Mouse (Mus musculus): ENCODE data around the gene Cdyl.

Cdyl gene

GRCm38 (mm10) chr13:35659406-35659985 lies at the start of gene Cdyl:
Gene Cdyl, plus strand, starts transcription at chr13:35659833.
- no peak for DNase-seq

DNA sequence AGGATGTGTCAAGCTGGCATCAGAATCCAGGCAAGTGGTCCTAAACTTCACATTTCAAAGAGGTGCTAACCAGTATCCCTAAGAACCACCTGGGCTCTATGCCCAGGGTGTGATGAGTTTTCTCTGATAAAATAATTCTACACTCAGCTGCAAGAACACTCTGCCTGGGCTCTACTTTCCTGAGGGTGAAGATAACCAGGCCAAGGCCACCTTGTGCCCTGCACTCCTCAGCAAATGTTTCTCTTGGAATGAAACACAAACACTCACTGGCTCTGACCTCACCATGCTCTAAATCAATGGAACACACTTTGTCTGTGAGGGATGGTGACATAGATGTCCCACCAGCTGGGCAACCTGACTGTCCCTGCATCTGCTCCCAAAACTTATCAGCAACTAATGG lies 48.9 kb upstream of the Cdyl start:
- no peak for DNase-seq

DNA sequence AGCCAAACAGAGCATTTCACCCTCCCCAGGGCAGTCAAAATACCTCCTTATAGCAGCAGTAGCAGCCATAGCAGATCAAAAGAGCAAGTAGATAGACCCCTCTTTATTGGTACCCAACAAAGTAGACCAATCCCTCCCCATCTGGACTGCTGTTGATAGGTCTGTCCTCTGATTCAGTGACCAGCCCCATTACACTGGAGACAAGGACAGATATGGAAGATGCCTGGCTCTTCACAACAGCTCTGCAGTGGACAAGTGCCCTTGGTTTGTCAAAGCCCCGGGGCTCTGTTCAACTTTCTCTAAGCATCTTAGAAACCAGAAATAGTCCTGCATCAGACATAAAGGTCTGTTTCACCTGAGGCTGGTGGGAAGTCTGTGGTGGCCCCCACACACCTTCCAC lies 47.1 kb upstream of the Cdyl start:
- no peak for DNase-seq

DNA sequence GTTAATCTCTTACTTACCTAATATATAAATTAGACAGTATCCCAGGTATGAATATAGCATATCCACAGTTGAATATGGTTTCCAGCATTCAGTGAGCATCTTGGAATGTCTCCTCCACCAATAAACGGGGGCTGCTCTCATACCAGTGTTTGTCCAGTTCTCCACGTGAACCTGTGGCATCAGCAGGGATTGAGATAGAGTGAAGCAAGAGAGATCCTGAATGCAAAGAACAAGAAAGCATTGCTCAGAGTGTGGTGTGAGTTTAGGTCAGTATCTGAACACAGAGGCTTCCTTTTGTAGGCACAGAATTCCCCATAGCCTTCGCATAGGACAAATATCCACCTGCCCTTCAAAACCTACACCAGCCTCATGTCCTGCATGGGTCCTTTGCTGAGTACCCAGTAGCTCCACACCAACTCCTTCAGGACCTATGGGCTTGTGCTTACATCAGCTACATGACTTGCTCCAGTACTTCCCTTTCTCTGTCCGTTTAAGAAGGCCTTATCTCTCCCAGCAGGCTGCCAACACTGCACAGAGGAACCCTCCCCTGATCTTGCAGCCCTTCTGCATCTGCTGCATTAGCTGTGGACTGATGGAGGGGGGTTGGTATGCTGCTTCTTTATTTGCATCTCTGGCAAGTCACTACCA lies 44.7 kb upstream of the Cdyl start:
- DNase-seq, result no peak

- DNase-seq, result no peak
Observed at GRCm38 (mm10) chr13:35616524-35617099, 43.0 kb upstream of the Cdyl start.

DNA sequence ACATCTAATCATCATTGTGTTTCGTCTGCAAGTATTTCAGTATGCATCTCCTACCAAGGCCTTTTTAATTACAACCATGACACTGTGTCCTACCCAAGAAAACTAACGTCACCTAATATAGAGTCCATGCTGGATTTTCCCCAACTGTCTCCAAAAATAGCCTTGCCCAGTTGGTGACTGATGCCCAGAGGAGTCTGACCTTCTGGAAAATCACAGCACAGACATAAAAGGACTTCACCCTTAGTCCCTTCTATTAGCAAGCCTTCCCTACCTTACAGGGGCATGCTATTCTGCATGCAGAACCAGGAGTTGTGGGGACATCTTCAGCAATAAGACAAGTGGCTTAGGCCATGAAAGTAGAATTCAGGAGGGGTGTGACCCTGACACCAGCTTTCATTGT lies 40.3 kb upstream of the Cdyl start:
- no peak for DNase-seq

- DNase-seq, result no peak
Observed at GRCm38 (mm10) chr13:35620756-35621155, 38.9 kb upstream of the Cdyl start.

DNA sequence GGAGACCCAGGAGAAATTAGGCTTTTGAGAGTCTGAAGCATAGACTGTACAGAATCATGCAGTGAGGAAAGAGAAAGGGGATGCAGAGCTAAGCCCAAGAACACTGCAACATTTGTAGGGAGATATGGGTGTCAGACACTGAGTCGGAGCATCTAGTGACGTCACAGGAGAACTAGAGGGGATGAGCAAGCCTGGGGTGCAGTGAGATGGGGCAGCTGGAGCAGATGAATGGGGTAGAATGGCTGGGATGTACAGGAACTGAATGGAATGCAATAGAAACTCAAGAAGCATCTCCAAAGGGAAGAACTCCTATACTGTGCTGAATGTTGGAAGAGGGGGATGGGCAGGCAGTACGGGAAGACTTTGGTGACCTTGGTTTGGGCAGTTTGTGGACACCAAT lies 34.8 kb upstream of the Cdyl start:
- DNase-seq, result no peak

GRCm38 (mm10) chr13:35625556-35625955 lies 34.1 kb upstream of the Cdyl start:
- no peak for DNase-seq

GRCm38 (mm10) chr13:35627319-35627718 lies 32.3 kb upstream of the Cdyl start:
- DNase-seq, result no peak

- no peak for DNase-seq
Observed at GRCm38 (mm10) chr13:35647132-35647823, 12.4 kb upstream of the Cdyl start.

DNA sequence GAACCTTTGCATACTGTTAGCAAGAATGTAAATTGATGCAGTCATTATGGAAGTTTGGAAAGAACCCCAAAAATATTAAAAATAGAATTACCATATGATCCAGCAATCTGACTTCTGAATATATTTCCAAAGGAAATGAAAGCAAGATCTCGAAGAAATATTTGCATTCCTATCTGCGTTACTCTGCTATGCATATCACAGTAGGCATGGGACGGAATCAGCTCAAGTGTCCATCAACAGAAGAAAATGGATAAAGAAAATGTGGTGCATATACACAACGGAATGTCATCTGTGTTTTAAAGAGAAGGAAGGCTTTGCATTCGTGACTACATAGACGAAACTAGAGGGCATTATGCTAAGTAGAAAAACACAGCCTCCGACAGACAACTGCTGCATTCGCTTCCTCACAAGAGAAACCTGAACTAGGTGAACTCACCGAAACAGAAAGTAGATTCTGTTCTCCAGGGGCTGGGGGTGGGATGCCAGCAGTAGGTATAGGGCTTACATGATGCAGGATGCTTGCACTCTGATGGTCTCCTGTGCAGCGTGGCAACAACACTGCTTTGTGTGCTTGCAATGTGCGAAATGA lies 9.3 kb upstream of the Cdyl start:
- no peak for DNase-seq

GRCm38 (mm10) chr13:35652851-35653250 lies 6.8 kb upstream of the Cdyl start:
- DNase-seq, result no peak

GRCm38 (mm10) chr13:35656853-35657252 lies 2.8 kb upstream of the Cdyl start:
- DNase-seq, result no peak

DNA sequence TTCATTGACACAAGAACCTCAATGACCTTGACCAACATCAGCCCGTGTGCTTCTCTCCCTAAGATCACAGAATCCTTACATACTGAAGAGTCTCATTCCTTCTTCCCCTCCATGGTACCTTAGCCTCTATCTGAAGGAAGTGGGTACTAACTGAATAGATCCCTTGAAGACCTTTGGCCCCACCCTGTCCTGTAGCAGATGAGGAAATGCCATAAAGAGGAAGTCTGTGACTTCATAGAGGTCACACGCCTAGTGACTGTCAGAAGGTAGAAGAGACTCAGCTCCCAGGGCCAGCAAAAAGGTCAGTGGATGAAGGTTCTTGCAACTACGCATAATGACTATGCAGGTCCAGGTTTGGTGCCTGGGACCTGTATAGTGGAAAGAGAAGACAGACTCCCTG lies 5.8 kb downstream of the Cdyl start:
- DNase-seq, result no peak

DNA sequence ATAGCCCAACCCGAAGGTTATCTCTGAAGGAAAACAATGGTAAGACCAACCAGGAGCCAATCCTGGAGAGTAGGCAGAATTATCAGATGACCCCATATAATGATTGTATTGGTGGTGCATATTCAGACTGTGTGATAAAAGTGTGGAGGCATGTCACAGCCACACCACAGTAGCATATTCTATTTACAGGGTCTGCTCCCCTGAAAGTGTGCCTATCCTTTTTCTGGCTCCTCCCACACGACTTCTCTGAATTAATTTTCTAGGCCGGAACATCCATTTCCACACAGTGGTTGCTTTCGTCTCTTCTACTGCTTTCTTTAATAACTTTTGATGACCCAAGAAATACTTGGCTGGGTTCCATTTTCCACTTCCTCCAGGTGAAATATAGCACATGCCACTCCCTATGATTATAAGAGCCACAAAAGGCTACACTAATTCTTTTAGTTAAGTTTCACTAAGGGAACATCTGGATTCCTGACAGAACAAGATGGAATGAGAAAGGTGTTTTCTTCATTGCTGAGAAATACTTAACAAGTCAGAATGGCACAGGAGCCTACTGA lies 10.4 kb downstream of the Cdyl start:
- no peak for DNase-seq

- DNase-seq, result no peak
Observed at GRCm38 (mm10) chr13:35670875-35671274, 11.2 kb downstream of the Cdyl start.

DNA sequence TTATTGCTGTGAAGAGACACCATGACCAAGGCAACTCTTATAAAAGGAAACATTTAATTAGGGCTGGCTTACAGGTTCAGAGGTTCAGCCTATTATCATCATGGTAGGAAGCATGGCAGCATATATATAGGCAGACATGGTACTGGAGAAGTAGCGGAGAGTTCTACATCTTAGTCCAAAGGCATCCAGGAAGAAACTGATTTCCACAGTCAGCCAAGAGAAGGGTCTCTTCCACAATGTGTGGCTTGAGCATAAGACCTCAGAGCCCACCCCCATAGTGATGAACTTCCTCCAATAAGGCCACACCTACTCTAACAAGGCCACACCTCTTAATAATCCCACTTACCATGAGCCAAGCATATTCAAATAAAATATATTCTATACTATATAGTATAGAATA lies 17.3 kb downstream of the Cdyl start:
- DNase-seq, result no peak

GRCm38 (mm10) chr13:35677433-35678051 lies 17.9 kb downstream of the Cdyl start:
- no peak for DNase-seq

- DNase-seq, result no peak
Observed at GRCm38 (mm10) chr13:35678691-35679090, 19.1 kb downstream of the Cdyl start.

GRCm38 (mm10) chr13:35681361-35681760 lies 21.7 kb downstream of the Cdyl start:
- DNase-seq, result no peak

- no peak for DNase-seq
Observed at GRCm38 (mm10) chr13:35686273-35686672, 26.6 kb downstream of the Cdyl start.

GRCm38 (mm10) chr13:35689560-35689959 lies 29.9 kb downstream of the Cdyl start:
- DNase-seq, result no peak

Data from thymus, postnatal 4 days (tissue).